Mouse (Mus musculus) forebrain, embryonic 16.5 days (tissue): ENCODE data around the gene Zfp991. TPM values are rescaled to one million over a fixed set of nuclear protein-coding genes. Genes with fewer than 3 reads are reported as not detected.
"Not testable (repeated sequence)": the region's sequence is repeated elsewhere in the genome, so short reads cannot be mapped to it uniquely, and the experiment has no call there.

Source experiments
- ATAC-seq: fragments of 200-750 bp; cut with Nextera tagmentation; 2 replicates; pipeline ENCODE4 v1.8.0; 2017; ENCODE audit warnings: mild to moderate bottlenecking, moderate library complexity
- H3K27ac ChIP-seq: fragments of 300-500 bp; sonication (generic); 2 replicates; pipeline ENCODE4 v1.5.1; 2014; ENCODE audit warnings: low read length, control low read depth
- H3K27me3 ChIP-seq: fragments of 300-500 bp; sonication (generic); replicated peaks from 2 replicates; pipeline ENCODE4 v1.6.1; 2014; ENCODE audit warnings: low read length; ENCODE audit not compliant: control insufficient read depth, insufficient read depth
- H3K36me3 ChIP-seq: fragments of 300-500 bp; sonication (generic); 2 replicates; pipeline ENCODE4 v1.6.1; 2014; ENCODE audit not compliant: control insufficient read depth, insufficient read depth
- H3K4me1 ChIP-seq: fragments of 300-500 bp; sonication (generic); replicated peaks from 2 replicates; pipeline ENCODE4 v1.6.1; 2014; ENCODE audit warnings: low read length; ENCODE audit not compliant: control insufficient read depth, insufficient read depth
- H3K4me2 ChIP-seq: fragments of 300-500 bp; sonication (generic); 2 replicates; pipeline ENCODE4 v1.6.1; 2014; ENCODE audit warnings: mild to moderate bottlenecking, low read length, control low read depth
- H3K4me3 ChIP-seq: fragments of 300-500 bp; sonication (generic); replicated peaks from 2 replicates; pipeline ENCODE4 v1.5.1; 2014; ENCODE audit warnings: mild to moderate bottlenecking, low read length, control low read depth
- H3K9ac ChIP-seq: fragments of 300-500 bp; sonication (generic); replicated peaks from 2 replicates; pipeline ENCODE4 v1.6.1; 2014; ENCODE audit warnings: low read depth, low read length, control low read depth
- H3K9me3 ChIP-seq: fragments of 300-500 bp; sonication (generic); 2 replicates; pipeline ENCODE4 v1.6.1; 2016; ENCODE audit warnings: low read length; ENCODE audit not compliant: control insufficient read depth
- WGBS: fragments of 180-500 bp; shearing (Covaris S2); extraction: QIAGEN DNeasy Blood & Tissue Kit; methylation state at CpG from one replicate; pipeline ENCODE4 v1.1.7; 2014; 5-methylcytosine and 5-hydroxymethylcytosine counted together
- polyA plus RNA-seq: library from polyadenylated mRNA; unstranded; fragments of >200 nt; fragmentation: Nextera tagmentation; extraction: Ambion mirVana; gene quantifications from 2 replicates; pipeline ENCODE4 v1.2.1, GENCODE M21; 2015

Gene Zfp991
- polyA plus RNA-seq, 1 experiment from 2014 or later: 4.1 TPM

DNA sequence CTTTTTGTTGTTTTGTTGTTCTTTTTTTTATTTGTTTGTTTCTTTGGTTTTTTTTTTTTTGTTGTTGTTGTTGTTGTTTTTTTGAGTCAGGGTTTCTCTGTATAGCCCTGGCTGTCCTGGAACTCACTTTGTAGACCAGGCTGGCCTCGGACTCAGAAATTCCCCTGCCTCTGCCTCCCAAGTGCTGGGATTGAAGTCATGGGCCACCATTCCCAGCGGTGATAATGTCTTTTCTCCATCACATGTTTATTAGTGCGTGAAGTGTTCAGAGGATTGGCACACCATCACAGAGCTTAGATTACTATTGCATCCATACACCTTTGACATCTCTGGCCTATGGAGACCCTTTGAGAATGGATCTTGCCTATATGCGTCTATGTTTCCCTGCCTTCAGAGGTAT lies 6.0 kb upstream of the Zfp991 start:
- H3K4me2 ChIP-seq, H3K27ac ChIP-seq, ATAC-seq, H3K9ac ChIP-seq, H3K27me3 ChIP-seq, H3K4me3 ChIP-seq, H3K36me3 ChIP-seq, H3K4me1 ChIP-seq: not testable (repeated sequence)
- H3K9me3 ChIP-seq: peaks cover 15% of the 10 kb centered on the region
- WGBS: 92% methylated on average over 4 of the region's 4 CpGs

DNA sequence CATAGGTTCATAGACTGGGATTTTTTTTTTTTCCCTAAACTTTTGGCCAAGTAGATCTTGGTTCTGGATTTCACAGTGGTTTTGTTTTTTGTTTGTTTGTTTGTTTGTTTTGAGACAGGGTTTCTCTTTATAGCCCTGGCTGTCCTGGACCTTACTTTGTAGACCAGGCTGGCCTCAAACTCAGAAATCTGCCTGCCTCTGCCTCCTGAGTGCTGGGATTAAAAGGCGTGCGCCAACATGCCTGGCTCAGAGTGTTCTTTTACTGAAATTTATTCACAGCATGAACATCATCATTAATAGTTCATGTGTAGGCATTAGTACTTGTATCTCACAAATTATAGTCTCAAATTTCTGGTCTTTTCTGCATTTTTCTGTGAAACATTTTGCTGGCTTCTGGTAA lies 5.4 kb upstream of the Zfp991 start:
- H3K4me3 ChIP-seq, H3K4me2 ChIP-seq, H3K36me3 ChIP-seq, H3K27me3 ChIP-seq, ATAC-seq, H3K27ac ChIP-seq, H3K4me1 ChIP-seq, H3K9ac ChIP-seq: not testable (repeated sequence)
- peaks cover 15% of the 10 kb centered on the region for H3K9me3 ChIP-seq
- 78% methylated on average over 2 of the region's 2 CpGs for WGBS

DNA sequence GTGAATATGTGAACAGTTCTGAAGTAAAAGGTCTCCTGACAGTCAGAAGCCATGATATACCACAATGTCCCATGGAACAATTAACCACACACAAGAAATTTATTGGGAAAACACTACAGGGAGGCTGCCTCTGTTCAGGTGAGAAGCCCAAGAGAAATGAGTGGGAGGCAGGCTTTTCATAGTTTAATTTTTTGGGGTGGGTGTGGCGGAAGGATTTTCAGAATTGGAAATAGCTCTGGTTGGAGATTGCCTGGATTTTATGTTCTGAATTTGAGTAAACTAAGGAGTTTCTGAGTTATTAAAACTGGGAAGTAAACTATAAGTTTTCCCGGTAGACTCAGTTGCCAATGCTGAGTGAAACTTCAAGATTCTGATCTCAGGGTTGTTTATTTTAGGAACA lies 4.7 kb upstream of the Zfp991 start:
- H3K27me3 ChIP-seq, H3K4me1 ChIP-seq, H3K9ac ChIP-seq, H3K4me2 ChIP-seq, ATAC-seq, H3K36me3 ChIP-seq, H3K27ac ChIP-seq, H3K4me3 ChIP-seq: not testable (repeated sequence)
- peaks cover 15% of the 10 kb centered on the region for H3K9me3 ChIP-seq
- 81% methylated on average over 2 of the region's 2 CpGs for WGBS

DNA sequence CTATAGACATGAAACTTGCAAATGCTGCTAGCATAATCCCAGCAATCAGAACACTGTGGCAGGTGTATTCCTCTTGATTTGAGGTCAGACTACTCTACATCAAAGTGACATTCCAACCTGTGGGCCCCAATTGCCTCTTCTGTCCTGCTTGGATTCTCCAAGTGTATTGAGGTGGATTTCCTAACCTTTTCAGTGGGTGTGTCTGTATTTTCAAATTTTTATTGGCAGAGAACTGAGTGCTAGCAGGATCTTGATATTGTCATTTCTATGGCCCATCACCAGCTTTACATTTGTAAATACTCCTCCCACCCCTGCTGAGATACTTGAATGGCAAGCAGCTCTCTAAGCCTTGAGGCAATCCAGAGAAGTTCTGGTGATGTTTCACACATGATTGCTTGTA lies 3.7 kb upstream of the Zfp991 start:
- ATAC-seq, H3K4me3 ChIP-seq, H3K4me1 ChIP-seq, H3K36me3 ChIP-seq, H3K27ac ChIP-seq, H3K9ac ChIP-seq, H3K4me2 ChIP-seq, H3K27me3 ChIP-seq: not testable (repeated sequence)
- H3K9me3 ChIP-seq: peaks cover 12% of the 10 kb centered on the region

DNA sequence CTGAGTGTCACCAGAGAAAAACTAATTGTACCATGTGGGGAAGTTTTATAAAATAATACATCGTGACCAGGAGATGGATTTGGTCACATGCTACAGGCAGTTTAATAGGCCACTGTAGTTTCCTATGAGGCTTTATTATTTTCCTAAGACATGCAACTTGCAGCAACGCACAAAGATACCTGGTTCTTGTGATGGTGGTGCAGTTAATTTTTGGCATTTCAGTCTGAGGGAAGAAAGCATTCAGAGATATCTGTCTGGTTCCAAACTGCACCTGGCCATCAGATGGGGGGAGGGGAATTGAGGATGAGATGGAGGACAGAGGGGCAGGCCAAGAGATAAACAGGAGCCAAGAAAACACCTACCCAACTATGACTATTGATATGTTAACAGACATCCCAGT lies 1.8 kb downstream of the Zfp991 start:
- H3K4me3 ChIP-seq, H3K27ac ChIP-seq, ATAC-seq, H3K4me2 ChIP-seq, H3K9me3 ChIP-seq, H3K27me3 ChIP-seq, H3K9ac ChIP-seq, H3K4me1 ChIP-seq, H3K36me3 ChIP-seq: not testable (repeated sequence)
- 54% methylated on average over 2 of the region's 2 CpGs for WGBS

DNA sequence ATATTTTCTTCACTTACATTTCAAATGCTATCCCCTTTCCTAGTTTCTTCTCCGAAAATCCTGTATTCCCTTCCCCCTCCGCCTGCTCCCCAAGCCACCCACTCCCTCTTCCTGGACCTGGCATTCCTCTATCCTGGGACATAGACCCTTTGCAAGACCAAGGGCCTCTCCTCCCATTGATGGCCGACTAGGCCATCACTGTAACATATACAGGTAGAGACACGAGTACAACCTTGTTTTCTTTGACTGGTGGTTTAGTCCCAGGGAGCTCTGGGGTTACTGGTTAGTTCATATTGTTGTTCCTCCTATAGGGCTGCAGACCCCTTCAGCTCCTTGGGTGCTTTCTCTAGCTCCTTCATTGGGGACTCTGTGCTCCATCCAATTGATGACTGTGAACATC lies 9.9 kb downstream of the Zfp991 start:
- H3K27me3 ChIP-seq, H3K4me3 ChIP-seq, H3K4me1 ChIP-seq, H3K27ac ChIP-seq, H3K9me3 ChIP-seq, H3K4me2 ChIP-seq, H3K9ac ChIP-seq, ATAC-seq, H3K36me3 ChIP-seq: not testable (repeated sequence)
- 69% methylated on average over 4 of the region's 4 CpGs for WGBS

DNA sequence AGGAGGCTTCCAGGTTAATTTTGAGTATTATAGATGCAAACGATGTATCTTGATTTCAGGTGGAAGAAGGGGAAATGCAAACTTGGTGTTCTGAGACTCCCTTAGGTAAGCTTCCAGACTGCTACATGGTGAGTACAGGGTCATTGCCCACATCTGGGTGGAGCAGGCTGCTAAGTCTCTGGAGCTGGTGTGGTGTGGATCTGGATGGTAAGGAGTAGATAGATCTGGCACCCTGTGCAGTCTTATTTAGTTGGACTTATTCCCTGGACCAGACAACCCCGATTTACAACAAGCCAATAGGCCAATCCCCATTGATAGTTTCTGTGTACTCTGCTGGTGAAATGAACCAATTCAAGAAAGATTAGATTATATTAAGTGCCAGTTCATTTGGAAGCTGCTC lies 33.4 kb downstream of the Zfp991 start:
- H3K4me3 ChIP-seq, H3K4me1 ChIP-seq, H3K36me3 ChIP-seq, H3K27me3 ChIP-seq, H3K9me3 ChIP-seq, H3K9ac ChIP-seq, ATAC-seq, H3K27ac ChIP-seq, H3K4me2 ChIP-seq: not testable (repeated sequence)
- 97% methylated on average over 2 of the region's 2 CpGs for WGBS

DNA sequence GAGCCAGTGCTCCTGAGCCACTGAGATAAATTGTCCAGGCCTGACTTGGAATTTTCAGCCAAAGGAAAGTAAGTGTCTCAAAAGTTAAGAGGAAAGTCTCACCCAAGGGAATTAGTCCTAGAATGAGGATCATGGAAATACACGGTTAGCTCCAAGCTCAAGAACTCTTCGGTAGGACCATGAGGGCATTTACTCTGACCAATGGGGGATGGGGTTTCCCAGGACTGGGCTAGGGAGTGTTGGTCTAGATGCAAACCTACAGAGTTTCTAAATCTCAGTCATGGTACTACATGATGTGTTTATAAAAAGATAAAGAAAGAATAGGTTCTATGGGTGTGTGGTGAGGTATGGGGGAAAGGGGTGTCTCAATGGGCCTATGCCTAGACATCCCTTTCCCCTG lies 38.7 kb downstream of the Zfp991 start:
- not testable (repeated sequence) for ATAC-seq, H3K36me3 ChIP-seq, H3K9ac ChIP-seq, H3K27ac ChIP-seq, H3K9me3 ChIP-seq, H3K27me3 ChIP-seq, H3K4me1 ChIP-seq, H3K4me3 ChIP-seq, H3K4me2 ChIP-seq
- WGBS: 98% methylated on average over 2 of the region's 2 CpGs

DNA sequence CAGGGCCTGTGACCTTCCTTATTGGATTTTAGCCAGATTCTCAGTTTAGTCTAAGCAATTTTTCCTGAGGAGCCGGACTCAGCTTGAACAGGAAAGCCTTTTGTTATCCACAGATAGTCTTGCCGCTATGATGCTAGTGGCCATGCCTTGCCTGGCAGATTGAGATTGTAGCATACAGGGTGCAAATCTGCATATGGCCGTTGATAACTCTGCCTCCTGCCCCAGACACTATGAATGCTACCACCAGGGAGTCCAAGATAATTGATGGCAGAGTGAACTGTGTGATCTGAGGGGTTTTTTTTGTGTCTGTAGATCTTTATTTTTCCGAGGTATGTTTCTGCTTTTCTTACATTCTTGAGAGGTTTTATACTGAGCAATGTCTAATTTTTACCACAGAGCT lies 39.7 kb downstream of the Zfp991 start:
- no CpG with 5 or more reads among the region's 4 CpGs for WGBS
- not testable (repeated sequence) for H3K4me1 ChIP-seq, H3K9me3 ChIP-seq, H3K27me3 ChIP-seq, H3K9ac ChIP-seq, H3K4me2 ChIP-seq, ATAC-seq, H3K27ac ChIP-seq, H3K36me3 ChIP-seq, H3K4me3 ChIP-seq

DNA sequence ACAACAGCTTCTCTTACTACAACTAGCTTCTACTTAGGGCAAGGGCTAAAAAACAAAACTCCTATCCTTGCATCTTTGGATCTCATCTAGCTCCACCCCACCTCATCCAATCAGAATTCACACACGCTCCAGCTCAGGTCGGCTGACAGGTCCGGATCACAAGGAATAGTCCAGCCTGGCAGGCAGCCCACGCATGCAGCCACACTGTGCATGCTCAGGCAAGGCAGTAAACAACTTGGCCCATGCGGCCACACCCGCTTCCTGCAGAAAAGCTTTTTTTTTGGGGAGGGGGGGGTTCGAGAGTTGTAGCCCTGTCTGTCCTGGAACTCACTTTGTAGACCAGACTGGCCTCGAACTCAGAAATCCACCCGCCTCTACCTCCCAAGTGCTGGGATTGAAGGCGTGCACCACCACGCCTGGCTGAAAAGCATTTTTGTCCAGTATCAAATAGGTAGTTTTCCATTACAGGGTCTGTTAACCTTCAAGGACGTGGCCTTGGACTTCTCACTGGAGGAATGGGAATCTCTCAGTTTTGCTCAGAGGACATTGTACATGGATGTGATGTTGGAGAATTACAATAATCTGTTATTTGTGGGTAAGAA lies 44.5 kb downstream of the Zfp991 start:
- WGBS: 86% methylated on average over 7 of the region's 12 CpGs
- H3K4me2 ChIP-seq: not testable (repeated sequence)

More for the DNA sequence above, 44.5 kb downstream of the Zfp991 start:
- not testable (repeated sequence) for H3K4me3 ChIP-seq, H3K9ac ChIP-seq, H3K9me3 ChIP-seq, H3K27ac ChIP-seq, H3K4me1 ChIP-seq, H3K36me3 ChIP-seq, ATAC-seq, H3K27me3 ChIP-seq
